Mouse (Mus musculus) kidney, embryonic 14.5 days (tissue): ENCODE data around the gene Cnih4. TPM values are rescaled to one million over a fixed set of nuclear protein-coding genes. Genes with fewer than 3 reads are reported as not detected.

Experiments used
- ATAC-seq: fragments of 200-750 bp; cut with Nextera tagmentation; 2 replicates; pipeline ENCODE4 v1.8.0; 2017; ENCODE audit warnings: moderate number of reproducible peaks, mild to moderate bottlenecking, moderate TSS enrichment, moderate library complexity; ENCODE audit not compliant: low FRiP score, low TSS enrichment
- H3K27ac ChIP-seq: fragments of 300-500 bp; sonication (generic); 2 replicates; pipeline ENCODE4 v1.5.1; 2014; ENCODE audit warnings: low read depth, mild to moderate bottlenecking, low read length, moderate library complexity, mixed read lengths
- H3K27me3 ChIP-seq: fragments of 300-500 bp; sonication (generic); 2 replicates; pipeline ENCODE4 v1.6.1; 2014; ENCODE audit warnings: mild to moderate bottlenecking, low read length; ENCODE audit not compliant: control insufficient read depth, insufficient read depth
- H3K36me3 ChIP-seq: fragments of 300-500 bp; sonication (generic); 2 replicates; pipeline ENCODE4 v1.6.1; 2014; ENCODE audit warnings: low read length, mixed read lengths; ENCODE audit not compliant: control insufficient read depth, insufficient read depth
- H3K4me1 ChIP-seq: fragments of 300-500 bp; sonication (generic); 2 replicates; pipeline ENCODE4 v1.6.1; 2014; ENCODE audit warnings: low read length, mixed read lengths; ENCODE audit not compliant: control insufficient read depth, insufficient read depth
- H3K4me2 ChIP-seq: fragments of 300-500 bp; sonication (generic); replicated peaks from 2 replicates; pipeline ENCODE4 v1.6.1; 2014; ENCODE audit warnings: low read depth, mild to moderate bottlenecking, low read length
- H3K4me3 ChIP-seq: fragments of 300-500 bp; sonication (generic); 2 replicates; pipeline ENCODE4 v1.5.1; 2014; ENCODE audit warnings: mild to moderate bottlenecking, low read length
- H3K9ac ChIP-seq: fragments of 300-500 bp; sonication (generic); 2 replicates; pipeline ENCODE4 v1.6.1; 2014; ENCODE audit warnings: low read depth, mild to moderate bottlenecking, low read length, moderate library complexity
- H3K9me3 ChIP-seq: fragments of 300-500 bp; sonication (generic); 2 replicates; pipeline ENCODE4 v1.6.1; 2016; ENCODE audit warnings: low read length; ENCODE audit not compliant: control insufficient read depth
- WGBS: fragments of 180-500 bp; shearing (Covaris S2); extraction: QIAGEN DNeasy Blood & Tissue Kit; methylation state at CpG from one replicate; pipeline ENCODE4 v1.1.7; 2014; 5-methylcytosine and 5-hydroxymethylcytosine counted together
- polyA plus RNA-seq: library from polyadenylated mRNA; unstranded; fragments of >200 nt; fragmentation: Nextera tagmentation; extraction: Ambion mirVana; gene quantifications from 2 replicates; pipeline ENCODE4 v1.2.1, GENCODE M21; 2014

Cnih4 gene
- 127 and 163 TPM in 2 replicates for polyA plus RNA-seq

DNA sequence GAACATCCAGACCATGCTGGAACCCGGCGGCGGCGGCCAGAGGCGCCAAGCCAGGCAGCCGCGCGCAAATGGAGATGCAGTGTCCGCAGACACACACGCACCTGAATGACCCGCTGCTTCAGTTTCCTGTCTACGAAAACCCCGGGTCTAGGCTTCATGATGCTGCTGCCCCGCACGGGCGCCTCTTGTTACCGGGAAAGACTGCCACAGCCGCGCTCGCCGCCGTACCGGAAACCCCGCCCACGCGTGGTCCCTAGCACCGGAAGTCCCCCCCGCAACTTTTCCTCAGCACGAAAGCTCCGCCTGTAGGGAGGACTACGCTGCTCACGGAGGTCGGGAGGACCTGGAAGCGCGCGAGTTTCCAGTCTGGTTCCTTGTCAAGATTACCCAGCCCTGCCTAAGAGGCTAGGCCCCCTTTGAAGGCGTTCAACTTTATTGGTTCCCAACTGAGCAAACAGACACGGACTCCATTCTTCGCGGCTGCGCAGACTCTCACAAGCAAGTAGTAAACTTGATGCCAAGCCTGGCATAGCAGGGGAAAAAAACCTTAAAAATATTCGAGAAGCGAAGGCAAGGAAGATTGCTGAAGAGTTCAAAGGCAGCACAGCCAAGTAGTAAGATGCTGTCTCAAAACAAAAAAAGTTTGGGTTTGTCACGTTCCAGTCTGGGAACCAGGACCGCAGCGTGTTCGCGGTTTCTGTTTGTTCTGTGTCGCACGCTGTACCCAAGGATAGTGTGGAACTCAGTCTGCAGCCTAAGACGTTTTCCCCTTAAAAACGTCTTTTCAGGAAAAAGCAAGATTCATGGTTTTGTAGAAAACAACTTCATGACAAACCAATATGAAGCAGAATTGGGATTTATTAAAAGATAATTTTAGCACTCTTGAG, at the start of gene Cnih4, which contains the start of gene Nvl:
Gene Cnih4, plus strand, starts transcription at position 744 of the 887 bp plus-strand sequence.
Gene Nvl, minus strand, starts transcription at position 255 of the 887 bp plus-strand sequence.
- Histone ChIP-seq H3K4me2 (peak within 1 kb of the TSS; percentile 63), H3K27ac (peak within 1 kb of the TSS; percentile 86), H3K9me3 (no peaks in the 10 kb centered on the region), H3K27me3 (no peaks in the 10 kb centered on the region), H3K4me3 (peak within 1 kb of the TSS; percentile 67), H3K36me3 (peaks cover 24% of the 10 kb centered on the region), H3K4me1 (peaks cover 13% of the 10 kb centered on the region), H3K9ac (peak within 1 kb of the TSS; percentile 70)
- under 1% methylated on average over 52 of the region's 52 CpGs for WGBS
- peak; percentile 99 for ATAC-seq

DNA sequence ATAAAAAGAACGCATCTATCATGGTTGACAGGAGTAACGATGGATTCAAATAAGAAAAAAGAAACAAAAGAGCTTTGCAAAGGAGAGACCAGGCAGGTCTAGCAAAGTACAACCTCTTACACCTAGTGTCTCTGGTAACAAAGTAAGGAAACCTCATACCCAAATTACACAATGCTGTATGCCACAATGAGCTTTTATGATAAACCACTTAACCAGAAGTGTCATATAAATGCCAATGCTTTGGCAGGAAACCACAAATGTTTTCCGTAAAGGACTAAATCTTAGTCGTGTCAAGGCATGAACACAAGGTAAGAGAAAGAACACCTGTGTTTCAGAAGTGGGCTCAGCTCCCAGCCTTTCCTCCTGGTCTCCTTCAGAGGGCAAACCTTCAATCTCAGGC, 27.4 kb upstream of the Cnih4 start:
- Histone ChIP-seq H3K9me3 (no peaks in the 10 kb centered on the region), H3K4me2 (no peak overlapping the region), H3K4me3 (no peak overlapping the region), H3K27me3 (no peaks in the 10 kb centered on the region), H3K36me3 (peaks cover 53% of the 10 kb centered on the region), H3K4me1 (no peaks in the 10 kb centered on the region), H3K9ac (no peak overlapping the region), H3K27ac (no peak overlapping the region)
- WGBS: 89% methylated on average over 4 of the region's 4 CpGs
- ATAC-seq: no peak

DNA sequence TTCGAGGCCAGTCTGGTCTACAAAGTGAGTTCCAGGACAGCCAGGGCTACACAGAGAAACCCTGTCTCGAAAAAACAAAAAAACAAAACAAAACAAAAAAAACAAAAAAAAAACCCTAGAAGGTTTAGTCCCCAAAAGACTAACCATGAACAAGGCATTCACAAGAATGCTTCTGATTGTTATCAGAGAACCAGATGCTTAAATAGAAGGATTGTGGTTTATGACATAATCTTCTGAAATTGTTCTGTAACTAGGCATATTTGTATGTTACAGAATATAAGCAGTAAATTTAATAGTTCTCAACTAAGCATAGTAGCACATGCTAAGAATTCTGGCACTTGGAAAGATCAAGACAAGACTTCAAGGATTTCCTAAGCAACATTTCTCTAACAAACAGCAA, 20.3 kb upstream of the Cnih4 start:
- WGBS: 94% methylated on average over 2 of the region's 2 CpGs
- Histone ChIP-seq H3K36me3 (peaks cover 61% of the 10 kb centered on the region), H3K4me3 (no peak overlapping the region), H3K4me1 (no peaks in the 10 kb centered on the region), H3K9ac (no peak overlapping the region), H3K27me3 (no peaks in the 10 kb centered on the region), H3K4me2 (no peak overlapping the region), H3K27ac (no peak overlapping the region), H3K9me3 (no peaks in the 10 kb centered on the region)
- no peak for ATAC-seq

DNA sequence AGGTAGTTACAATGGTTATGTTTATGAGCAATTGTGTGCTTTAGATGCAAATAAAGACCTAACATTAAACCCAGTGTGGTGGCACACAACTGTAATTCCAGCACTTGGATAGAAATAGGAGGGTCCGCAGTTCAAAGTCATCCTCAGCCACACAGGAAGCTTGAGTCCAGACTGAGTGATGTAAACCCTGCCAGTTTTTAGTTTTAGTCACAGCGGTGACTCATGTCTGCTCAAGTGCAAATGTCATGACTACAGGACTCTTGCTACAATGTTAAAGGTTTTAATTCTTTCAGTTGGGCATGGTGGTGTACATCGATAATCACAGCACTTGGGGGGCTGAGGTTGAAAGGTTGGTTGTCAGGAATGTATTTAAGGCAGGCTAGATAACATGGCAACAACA, 18.6 kb upstream of the Cnih4 start:
- 99% methylated on average over 3 of the region's 3 CpGs for WGBS
- Histone ChIP-seq H3K27ac (no peak overlapping the region), H3K4me2 (no peak overlapping the region), H3K9me3 (no peaks in the 10 kb centered on the region), H3K36me3 (peaks cover 71% of the 10 kb centered on the region), H3K27me3 (no peaks in the 10 kb centered on the region), H3K9ac (no peak overlapping the region), H3K4me1 (no peaks in the 10 kb centered on the region), H3K4me3 (no peak overlapping the region)
- no peak for ATAC-seq

DNA sequence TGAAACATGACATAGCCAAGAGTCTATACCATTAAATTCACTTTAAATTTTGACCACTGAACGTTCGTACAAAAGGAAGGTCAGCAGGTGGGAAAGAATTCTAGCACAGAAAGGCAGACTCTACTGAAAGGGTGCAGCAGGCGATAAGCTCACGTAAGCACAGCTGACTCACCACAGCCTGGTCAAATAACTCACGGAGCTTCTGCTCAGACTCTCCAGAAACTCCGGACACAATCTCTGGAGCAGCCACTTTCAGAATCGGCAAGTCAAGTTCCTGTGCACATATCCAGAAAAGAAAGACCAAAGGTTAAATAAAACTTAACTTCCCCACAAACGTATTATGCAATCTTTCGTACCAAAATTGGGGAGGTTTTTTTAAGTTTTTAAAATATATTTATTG, 17.7 kb upstream of the Cnih4 start:
- 93% methylated on average over 9 of the region's 9 CpGs for WGBS
- H3K36me3 ChIP-seq: peaks cover 73% of the 10 kb centered on the region

DNA sequence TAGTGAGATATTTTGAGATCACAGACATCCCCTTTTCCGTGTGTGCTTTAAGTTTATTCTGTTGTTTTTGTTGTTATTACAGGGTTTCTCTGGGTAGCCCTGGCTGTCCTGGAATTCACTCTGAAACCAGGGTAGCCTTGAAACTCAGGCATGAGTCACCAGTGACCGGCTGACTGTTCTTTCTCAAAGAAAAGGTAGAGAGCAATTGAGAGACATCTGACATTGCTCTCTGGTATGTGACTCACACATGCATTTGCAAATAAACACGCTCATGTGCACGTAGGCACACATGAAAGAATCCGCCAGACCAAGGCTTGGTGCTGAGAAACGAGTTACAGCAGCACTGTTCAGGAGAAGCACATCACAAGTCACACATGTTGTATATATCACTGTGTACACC, 12.6 kb upstream of the Cnih4 start:
- Histone ChIP-seq H3K4me2 (no peak overlapping the region), H3K36me3 (peaks cover 74% of the 10 kb centered on the region), H3K9ac (no peak overlapping the region), H3K4me1 (no peaks in the 10 kb centered on the region), H3K4me3 (no peak overlapping the region), H3K27me3 (no peaks in the 10 kb centered on the region), H3K27ac (no peak overlapping the region), H3K9me3 (no peaks in the 10 kb centered on the region)
- ATAC-seq: no peak
- WGBS: 93% methylated on average over 6 of the region's 6 CpGs

More for the DNA sequence above, 17.7 kb upstream of the Cnih4 start:
- H3K27ac ChIP-seq: no peak overlapping the region
- no peak for ATAC-seq
- H3K4me2 ChIP-seq: no peak overlapping the region
- H3K9ac ChIP-seq: no peak overlapping the region
- H3K4me3 ChIP-seq: no peak overlapping the region
- no peaks in the 10 kb centered on the region for H3K9me3 ChIP-seq
- no peaks in the 10 kb centered on the region for H3K4me1 ChIP-seq
- H3K27me3 ChIP-seq: no peaks in the 10 kb centered on the region

DNA sequence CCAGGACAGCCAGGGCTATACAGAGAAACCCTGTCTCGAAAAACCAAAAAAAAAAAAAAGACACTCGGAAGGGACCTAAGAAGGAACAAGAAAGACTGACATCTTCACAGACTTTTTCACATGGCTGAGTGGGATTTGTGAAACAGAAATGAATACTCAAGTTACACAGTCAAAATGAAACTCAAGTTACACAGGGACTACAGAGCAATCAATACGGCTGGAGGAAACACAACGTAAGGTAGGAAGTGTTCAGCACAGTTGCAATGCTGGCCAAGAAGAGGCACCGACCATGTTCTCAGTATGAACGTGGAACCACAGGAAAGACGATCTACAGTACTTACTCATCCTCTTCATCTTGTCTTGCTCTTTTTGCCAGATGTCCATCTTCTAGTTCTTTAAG, 5.8 kb upstream of the Cnih4 start:
- H3K36me3 ChIP-seq: peaks cover 62% of the 10 kb centered on the region
- no peak for ATAC-seq
- H3K27me3 ChIP-seq: no peaks in the 10 kb centered on the region
- H3K4me3 ChIP-seq: no peak overlapping the region
- no peak overlapping the region for H3K4me2 ChIP-seq
- H3K9ac ChIP-seq: no peak overlapping the region
- H3K9me3 ChIP-seq: no peaks in the 10 kb centered on the region
- H3K4me1 ChIP-seq: peaks cover 8% of the 10 kb centered on the region
- WGBS: 96% methylated on average over 7 of the region's 7 CpGs
- H3K27ac ChIP-seq: no peak overlapping the region

DNA sequence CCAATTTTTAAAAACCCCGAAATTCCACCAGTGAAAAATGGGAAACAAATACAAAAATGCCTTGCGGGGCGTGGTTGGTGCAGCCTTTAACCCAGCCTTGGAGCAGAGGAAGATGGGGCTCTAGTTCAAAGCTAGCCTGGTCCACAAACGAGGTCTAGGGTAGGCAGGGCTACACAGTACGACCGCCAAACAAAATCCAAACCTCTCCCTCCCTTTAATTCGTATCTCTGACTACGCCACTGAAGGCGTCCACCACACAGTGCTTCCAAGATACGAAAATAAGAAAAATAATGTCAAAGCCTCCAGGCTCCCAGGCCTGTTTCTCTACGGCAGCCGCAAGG, 914 bp upstream of the Cnih4 start:
- Histone ChIP-seq H3K27me3 (no peaks in the 10 kb centered on the region), H3K9me3 (no peaks in the 10 kb centered on the region), H3K9ac (peak overlapping the region; percentile 70), H3K27ac (0 out of 2 replicates have a peak overlapping the region, but pooled peaks have one; percentile 44), H3K4me2 (peak overlapping the region; percentile 39), H3K4me3 (peak overlapping the region; percentile 67), H3K36me3 (peaks cover 29% of the 10 kb centered on the region), H3K4me1 (peaks cover 13% of the 10 kb centered on the region)
- peak; percentile 30; the same call in 1 of the 2 replicates for ATAC-seq
- 1% methylated on average over 12 of the region's 12 CpGs for WGBS

DNA sequence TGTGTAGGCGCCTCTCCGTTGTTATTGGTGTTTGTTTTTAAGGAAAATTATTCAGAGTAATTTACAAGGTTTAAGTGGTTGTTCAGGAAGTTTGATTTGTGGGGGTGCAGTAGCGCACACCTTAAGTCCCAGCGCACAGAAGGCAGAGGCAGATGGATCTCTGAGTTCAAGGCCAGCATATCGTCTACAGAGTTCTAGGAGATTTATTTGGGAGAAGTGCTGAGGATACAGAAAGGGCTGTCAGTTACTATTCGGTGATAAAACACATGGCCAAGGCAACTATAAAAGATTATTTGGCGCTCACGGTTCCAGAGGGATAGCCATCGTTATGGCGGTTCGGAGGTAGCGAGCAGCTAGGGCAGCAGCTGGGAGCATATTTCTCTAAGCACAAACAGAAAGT, 473 bp downstream of the Cnih4 start:
- no peak for ATAC-seq
- 13% methylated on average over 12 of the region's 12 CpGs for WGBS
- Histone ChIP-seq H3K9me3 (no peaks in the 10 kb centered on the region), H3K9ac (peak overlapping the region; percentile 67), H3K4me1 (peaks cover 13% of the 10 kb centered on the region), H3K4me2 (peak overlapping the region; percentile 63), H3K27me3 (no peaks in the 10 kb centered on the region), H3K27ac (peak overlapping the region; percentile 86; the same call in 1 of the 2 replicates), H3K4me3 (peak overlapping the region; percentile 67), H3K36me3 (peaks cover 17% of the 10 kb centered on the region)
